Mouse (Mus musculus): ENCODE results near the gene Gas6. TPM values are rescaled to one million over a fixed set of nuclear protein-coding genes. Genes with fewer than 3 reads are reported as not detected.

Gene Gas6
- total RNA-seq, 2 experiments from 2014 or later: 115 to 126 TPM

DNA sequence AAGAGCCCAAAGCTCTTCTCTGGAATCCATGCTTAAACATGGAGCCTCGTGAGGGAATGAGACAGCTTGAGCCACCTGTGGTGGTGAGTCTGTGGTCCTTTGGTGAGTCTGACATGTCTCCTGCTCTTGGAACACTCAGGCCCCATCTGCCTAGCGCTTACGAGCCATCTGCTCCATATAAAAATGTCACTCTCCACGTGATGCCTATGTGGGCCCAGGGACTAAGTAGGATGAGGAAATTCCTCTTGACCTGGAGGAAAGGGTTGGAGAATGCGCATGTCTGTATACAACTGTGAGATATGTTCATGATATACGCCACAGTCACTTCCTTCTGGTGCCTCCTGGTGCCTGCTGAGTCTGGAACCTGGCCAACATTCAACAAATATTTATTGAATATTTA lies 18.4 kb upstream of the Gas6 start:
- intact Hi-C loops (cut with DNase I): no loop called here

DNA sequence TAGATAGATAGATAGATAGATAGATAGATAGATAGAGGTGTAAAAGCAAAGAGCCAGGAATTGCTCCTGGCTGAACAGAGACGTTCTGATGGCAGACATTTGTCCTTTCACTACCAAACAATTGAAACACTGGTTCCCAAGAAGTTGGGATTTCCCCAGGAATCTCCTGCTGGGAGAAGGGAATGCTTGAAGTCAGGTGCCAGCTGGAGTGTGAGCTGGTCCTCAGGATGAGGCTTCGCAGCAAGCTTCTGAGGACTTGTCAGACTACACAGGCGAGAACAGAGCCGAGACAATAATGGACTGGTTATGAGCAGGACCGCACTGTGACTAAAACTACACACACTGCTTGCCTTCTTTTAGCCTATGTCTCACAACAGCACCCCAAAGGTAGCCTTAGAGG lies 17.7 kb upstream of the Gas6 start:
- intact Hi-C loops (cut with DNase I): no loop called here
- DNase-seq (ENCODE audit: low spot score in 2 of 2): no peak

More for the DNA sequence above, 18.4 kb upstream of the Gas6 start:
- no peak for DNase-seq (ENCODE audit: low spot score in 2 of 2)

GRCm38 (mm10) chr8:13507284-13507937 lies 13.1 kb upstream of the Gas6 start:
- intact Hi-C loops (cut with DNase I): no loop called here
- DNase-seq (ENCODE audit: low spot score in 2 of 2): no peak

GRCm38 (mm10) chr8:13506849-13507248 lies 12.6 kb upstream of the Gas6 start:
- DNase-seq (ENCODE audit: low spot score in 2 of 2): no peak
- intact Hi-C loops (cut with DNase I): no loop called here

DNA sequence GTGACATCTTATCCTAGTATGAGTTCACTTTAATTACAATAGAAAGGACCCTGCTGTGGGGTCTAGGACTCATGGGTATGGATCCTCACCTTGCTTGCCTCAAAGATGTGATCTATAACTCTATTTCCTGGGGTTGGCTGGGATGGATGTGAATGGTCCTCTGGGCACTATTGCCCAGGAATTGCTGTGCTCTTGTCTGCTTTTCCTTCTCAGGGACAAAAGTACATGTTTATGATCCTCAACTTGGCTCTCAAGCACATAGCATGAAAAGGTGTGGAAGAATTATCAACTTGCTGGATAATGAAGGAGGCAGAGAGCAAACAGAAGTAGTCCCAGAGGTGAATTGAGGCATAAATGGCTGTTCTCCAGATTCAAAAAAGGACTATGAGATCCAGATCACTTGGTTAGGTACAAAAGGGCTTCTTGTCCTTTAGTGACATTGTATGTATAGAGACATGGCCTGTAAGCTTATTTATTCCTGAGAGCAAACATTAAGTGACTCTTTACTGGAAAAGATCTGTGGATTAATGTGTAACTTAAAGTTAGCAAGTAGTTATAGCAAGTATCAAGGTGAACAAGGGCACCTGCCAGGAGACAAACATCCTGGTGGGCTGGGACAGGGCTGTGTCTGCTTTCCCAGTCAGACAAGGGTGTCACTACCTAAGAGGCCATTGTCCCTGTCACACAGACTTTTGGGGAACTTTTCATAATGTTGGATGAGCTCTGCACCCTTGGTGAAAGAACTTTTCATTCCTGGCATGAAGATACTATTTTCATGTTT lies 10.8 kb upstream of the Gas6 start:
- intact Hi-C loops (cut with DNase I): no loop called here
- DNase-seq (ENCODE audit: low spot score in 2 of 2): no peak

GRCm38 (mm10) chr8:13503936-13504606 lies 9.8 kb upstream of the Gas6 start:
- DNase-seq (ENCODE audit: low spot score in 2 of 2): no peak
- intact Hi-C loops (cut with DNase I): no loop called here

DNA sequence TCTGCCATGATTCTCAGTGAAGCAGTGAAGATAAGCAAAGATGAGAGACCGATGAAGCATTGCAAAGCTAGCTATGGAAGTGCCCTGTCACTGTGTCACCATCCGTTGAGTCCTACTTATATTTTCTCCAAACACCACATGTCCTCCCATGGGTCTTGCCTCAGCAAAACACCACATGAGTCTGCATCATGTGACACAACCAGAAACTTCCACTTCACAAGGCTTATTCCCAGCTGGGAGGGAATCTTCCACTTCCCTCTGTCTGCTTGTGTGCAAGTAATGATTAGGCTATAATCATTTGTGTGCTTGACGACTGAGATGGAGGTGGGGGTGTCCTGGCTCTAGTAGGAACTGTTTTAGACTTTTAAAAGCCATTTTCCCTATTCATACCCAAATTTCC lies 6.9 kb upstream of the Gas6 start:
- intact Hi-C loops (cut with DNase I): no loop called here
- no peak for DNase-seq (ENCODE audit: low spot score in 2 of 2)

DNA sequence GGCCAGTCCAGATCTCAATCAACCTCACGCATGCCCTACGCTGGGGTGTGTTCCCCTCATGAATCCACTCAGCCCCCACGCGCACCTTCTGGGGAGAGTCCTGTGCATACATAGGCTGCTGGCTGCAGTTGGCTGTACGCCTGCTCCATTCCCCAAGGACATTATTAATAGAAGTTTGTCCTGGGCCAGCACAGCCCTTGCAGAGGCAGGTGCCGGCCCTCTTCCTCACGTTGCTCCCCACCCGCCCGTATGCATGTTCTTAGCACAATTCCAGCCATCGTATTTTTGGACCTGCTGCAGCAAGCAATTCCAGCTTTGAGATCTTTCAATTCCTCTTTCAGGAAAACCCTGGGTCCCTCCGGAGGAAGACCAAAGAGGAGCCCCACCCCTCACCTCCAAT lies 1.3 kb downstream of the Gas6 start:
- intact Hi-C loops (cut with DNase I): loop anchor here (5.0 kb wide), 1 partner anchor 34 kb away; no protein-coding TSS in a partner anchor
- peak in 1 of 2 experiments; percentile 14 for DNase-seq (ENCODE audit: low spot score in 2 of 2)

- DNase-seq (ENCODE audit: low spot score in 2 of 2): no peak
- intact Hi-C loops (cut with DNase I): loop anchor here (5.0 kb wide), 1 partner anchor 35 kb away; no protein-coding TSS in a partner anchor
Observed at GRCm38 (mm10) chr8:13492198-13492995, 1.9 kb downstream of the Gas6 start.

- no peak for DNase-seq (ENCODE audit: low spot score in 2 of 2)
- intact Hi-C loops (cut with DNase I): loop anchor here (5.0 kb wide), 1 partner anchor 36 kb away; no protein-coding TSS in a partner anchor
Observed at GRCm38 (mm10) chr8:13491491-13492010, 2.7 kb downstream of the Gas6 start.

- DNase-seq (ENCODE audit: low spot score in 2 of 2): no peak
- intact Hi-C loops (cut with DNase I): loop anchor here (5.0 kb wide), 1 partner anchor 37 kb away; no protein-coding TSS in a partner anchor
Observed at GRCm38 (mm10) chr8:13489986-13490910, 4.0 kb downstream of the Gas6 start.

GRCm38 (mm10) chr8:13489351-13489750 lies 4.9 kb downstream of the Gas6 start:
- DNase-seq (ENCODE audit: low spot score in 2 of 2): no peak
- intact Hi-C loops (cut with DNase I): no loop called here

- intact Hi-C loops (cut with DNase I): no loop called here
- DNase-seq (ENCODE audit: low spot score in 2 of 2): no peak
Observed at GRCm38 (mm10) chr8:13483191-13483590, 11.1 kb downstream of the Gas6 start.

- no peak for DNase-seq (ENCODE audit: low spot score in 2 of 2)
- intact Hi-C loops (cut with DNase I): no loop called here
Observed at GRCm38 (mm10) chr8:13482101-13482801, 12.0 kb downstream of the Gas6 start.

- intact Hi-C loops (cut with DNase I): no loop called here
Observed at GRCm38 (mm10) chr8:13481596-13481995, 12.7 kb downstream of the Gas6 start.

DNA sequence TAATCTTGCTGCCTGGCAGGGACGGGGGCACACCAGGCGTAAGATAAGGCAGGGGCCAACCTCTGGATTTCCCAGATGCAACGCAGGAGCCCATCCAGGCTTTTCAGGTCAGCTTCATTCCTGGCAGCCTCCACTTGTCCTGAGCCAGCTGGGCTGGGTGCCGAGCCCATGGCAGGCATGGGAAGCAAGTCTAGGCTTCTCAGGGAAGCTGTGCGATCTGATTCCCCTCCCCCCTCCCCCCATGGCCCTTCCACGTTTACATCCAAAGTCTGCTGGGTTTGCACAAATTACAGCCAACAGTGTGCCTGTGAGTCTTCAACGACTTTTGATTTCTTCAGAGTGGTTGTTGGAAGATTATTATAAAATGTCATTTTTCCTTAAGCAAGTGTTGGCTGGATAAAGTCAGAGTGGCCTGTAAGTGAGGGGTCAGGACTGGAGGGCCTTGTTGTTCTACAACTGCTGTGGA lies 13.2 kb downstream of the Gas6 start:
- DNase-seq (ENCODE audit: low spot score in 2 of 2): no peak
- intact Hi-C loops (cut with DNase I): no loop called here

More at GRCm38 (mm10) chr8:13481596-13481995, 12.7 kb downstream of the Gas6 start:
- DNase-seq (ENCODE audit: low spot score in 2 of 2): no peak

- no peak for DNase-seq (ENCODE audit: low spot score in 2 of 2)
- intact Hi-C loops (cut with DNase I): no loop called here
Observed at GRCm38 (mm10) chr8:13475892-13476291, 18.4 kb downstream of the Gas6 start.
